Mouse (Mus musculus) colon, adult 2 months (tissue): Measurements from ENCODE around the gene Grik3. TPM values are rescaled to one million over a fixed set of nuclear protein-coding genes. Genes with fewer than 3 reads are reported as not detected.

ENCODE experiments used
- polyA plus RNA-seq: library from polyadenylated mRNA; depleted of rRNA; stranded (reverse); fragments of >200 nt; gene quantifications from 2 replicates; pipeline ENCODE4 v1.2.3, GENCODE M21; 2012; rRNA removed

Gene Grik3
- polyA plus RNA-seq: 0.91 and 1.2 TPM in 2 replicates

GRCm38 (mm10) chr4:125490661-125491504 lies at the start of gene Grik3:
TSS of gene Grik3 (plus strand) at chr4:125490700.

